Mouse (Mus musculus) megakaryocyte, embryonic 14.5 days (primary cell): ENCODE data around the gene Tnfsfm13.

Experiments used
- FLI1 ChIP-seq: IDR thresholded peaks from 2 replicates; pipeline ENCODE4 v1.6.1; 2012; ENCODE audit warnings: low read length, inconsistent platforms, mixed read lengths
- GATA1 ChIP-seq: IDR thresholded peaks from 3 replicates; pipeline ENCODE4 v1.6.1; 2012; ENCODE audit warnings: mixed read lengths, low read length, inconsistent platforms, borderline replicate concordance

DNA sequence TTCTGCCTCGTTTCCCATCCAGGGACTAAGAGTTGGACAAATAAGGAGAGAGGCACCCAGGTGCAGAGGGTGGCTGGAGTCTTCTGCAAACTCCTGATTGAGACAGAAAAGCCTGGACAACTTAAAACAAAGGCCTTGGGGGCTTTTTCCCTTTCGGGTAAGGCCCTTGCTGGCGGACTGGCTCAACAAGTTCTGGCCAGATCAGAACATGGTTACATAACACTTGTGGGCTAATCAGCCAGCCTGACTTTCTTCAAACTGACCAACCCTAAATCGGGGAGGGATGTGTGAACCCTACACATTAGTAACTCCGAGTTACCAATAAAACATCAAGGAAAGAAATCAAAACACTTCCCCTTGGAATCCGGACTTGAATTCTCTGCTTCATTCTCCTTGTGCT is 25.0 kb upstream of the Tnfsfm13 start:
- TF ChIP-seq GATA1 (no peak), FLI1 (no peak)
